29 mouse cellular contexts compared by ENCODE assay signal in the genomic region with DNA sequence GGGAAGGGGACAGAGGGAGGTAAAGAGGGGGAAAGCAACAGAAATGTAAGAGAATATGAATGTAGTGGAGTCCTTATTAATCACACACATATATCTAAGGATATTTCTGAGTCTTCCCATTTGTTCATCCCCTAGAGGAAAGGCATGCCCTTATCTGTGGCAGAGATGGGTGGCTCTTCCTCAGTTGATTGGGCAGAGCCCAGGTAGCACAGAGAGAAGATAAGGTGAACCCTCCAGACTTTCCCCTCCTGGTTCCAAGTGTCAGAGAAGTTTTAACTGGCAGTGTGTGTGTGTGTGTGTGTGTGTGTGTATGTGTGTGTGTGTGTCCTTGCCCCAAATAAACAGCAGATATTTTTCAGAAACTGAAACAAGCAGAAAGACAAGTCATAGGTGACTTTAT.
"Had no signal": no experiment of that assay in that cellular context is flagged by ENCODE, and none has a peak within 500 bp of the region (broad histone marks: within the 10 kb centered on the region; RNA-seq: fewer than 3 reads in every experiment).

No protein-coding gene starts in this region.

- H3K4me1 ChIP-seq: limb, embryonic 10.5 days; limb, embryonic 12.5 days; limb, embryonic 13.5 days; limb, embryonic 15.5 days; liver, embryonic 13.5 days; liver, embryonic 15.5 days; lung, embryonic 15.5 days; megakaryocyte, embryonic 14.5 days; midbrain, embryonic 10.5 days; midbrain, embryonic 12.5 days; midbrain, embryonic 13.5 days; midbrain, embryonic 15.5 days; neural tube, embryonic 12.5 days had no signal

- ATAC-seq: lung, postnatal 0 days; midbrain, embryonic 13.5 days; midbrain, embryonic 15.5 days; midbrain, embryonic 16.5 days had no signal

- H3K9me3 ChIP-seq: limb, embryonic 10.5 days; limb, embryonic 12.5 days; limb, embryonic 13.5 days; limb, embryonic 15.5 days; liver, embryonic 13.5 days; liver, embryonic 15.5 days; lung, embryonic 15.5 days; midbrain, embryonic 10.5 days; midbrain, embryonic 12.5 days; midbrain, embryonic 13.5 days; midbrain, embryonic 15.5 days; neural tube, embryonic 12.5 days had no signal

- DNase-seq: left cerebral cortex, postnatal 4 days; liver, embryonic 13.5 days; lung, adult 18-20 months; lung, adult 2 months; lung, embryonic 14.5 days; lung, postnatal 10 days; lung, postnatal 14 days; lung, postnatal 36 days; lung, postnatal 4 days; midbrain, embryonic 14.5 days had no signal

- H3K4me2 ChIP-seq: limb, embryonic 12.5 days; limb, embryonic 13.5 days; limb, embryonic 15.5 days; liver, embryonic 13.5 days; liver, embryonic 15.5 days; lung, embryonic 14.5 days; lung, embryonic 15.5 days; midbrain, embryonic 11.5 days; midbrain, embryonic 12.5 days; midbrain, embryonic 13.5 days; midbrain, embryonic 15.5 days; neural tube, embryonic 12.5 days had no signal

- H3K36me3 ChIP-seq: limb, embryonic 10.5 days; limb, embryonic 12.5 days; limb, embryonic 13.5 days; limb, embryonic 15.5 days; liver, embryonic 13.5 days; liver, embryonic 15.5 days; lung, embryonic 15.5 days; midbrain, embryonic 10.5 days; midbrain, embryonic 12.5 days; midbrain, embryonic 13.5 days; midbrain, embryonic 15.5 days; neural tube, embryonic 12.5 days had no signal

- H3K4me3 ChIP-seq: left cerebral cortex, adult 2 months; limb, embryonic 10.5 days; limb, embryonic 12.5 days; limb, embryonic 13.5 days; limb, embryonic 15.5 days; liver, embryonic 13.5 days; liver, embryonic 15.5 days; lung, embryonic 15.5 days; megakaryocyte, embryonic 14.5 days; midbrain, embryonic 10.5 days; midbrain, embryonic 12.5 days; midbrain, embryonic 13.5 days; midbrain, embryonic 15.5 days; myocyte; neural tube, embryonic 12.5 days had no signal

- H3K9ac ChIP-seq: limb, embryonic 12.5 days; limb, embryonic 13.5 days; limb, embryonic 15.5 days; liver, embryonic 13.5 days; liver, embryonic 14.5 days; liver, embryonic 15.5 days; lung, embryonic 14.5 days; lung, embryonic 15.5 days; midbrain, embryonic 12.5 days; midbrain, embryonic 13.5 days; midbrain, embryonic 15.5 days; neural tube, embryonic 12.5 days had no signal

- H3K27me3 ChIP-seq: limb, embryonic 12.5 days; limb, embryonic 13.5 days; limb, embryonic 15.5 days; liver, embryonic 13.5 days; liver, embryonic 15.5 days; lung, embryonic 15.5 days; megakaryocyte, embryonic 14.5 days; midbrain, embryonic 12.5 days; midbrain, embryonic 13.5 days; midbrain, embryonic 15.5 days; neural tube, embryonic 12.5 days had no signal

- H3K27ac ChIP-seq: left cerebral cortex, adult 2 months; limb, embryonic 10.5 days; limb, embryonic 12.5 days; limb, embryonic 13.5 days; limb, embryonic 15.5 days; liver, embryonic 13.5 days; liver, embryonic 14.5 days; liver, embryonic 15.5 days; lung, embryonic 15.5 days; macrophage; midbrain, embryonic 10.5 days; midbrain, embryonic 12.5 days; midbrain, embryonic 13.5 days; midbrain, embryonic 15.5 days; neural tube, embryonic 12.5 days had no signal
